Mouse (Mus musculus): Measurements from ENCODE around the gene Olfr398. TPM values are rescaled to one million over a fixed set of nuclear protein-coding genes. Genes with fewer than 3 reads are reported as not detected.

Gene Olfr398
- polyA plus RNA-seq (2017; shearing (Covaris generic)) = 0.07 TPM

DNA sequence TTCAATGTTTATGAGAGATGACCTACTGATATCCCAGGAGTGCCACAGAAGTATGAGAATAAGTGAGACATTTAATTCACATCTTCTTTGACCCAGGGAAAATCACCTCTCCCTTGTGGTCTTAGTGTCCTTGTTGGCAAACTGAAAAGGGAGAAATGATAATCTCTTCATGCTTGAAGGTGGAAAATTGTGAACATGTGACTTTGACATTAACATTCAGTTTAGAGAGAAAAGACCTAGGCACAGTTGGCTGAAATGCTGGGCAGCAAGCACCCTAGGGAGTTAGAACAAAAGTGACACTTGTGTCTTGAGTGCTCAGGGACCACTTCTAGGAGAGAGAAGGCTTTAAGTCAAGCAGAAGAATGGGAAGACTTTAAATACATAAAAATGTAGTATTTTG lies at the start of gene Olfr398:
TSS of gene Olfr398 (minus strand) at position 101 of the 400 bp plus-strand sequence.

DNA sequence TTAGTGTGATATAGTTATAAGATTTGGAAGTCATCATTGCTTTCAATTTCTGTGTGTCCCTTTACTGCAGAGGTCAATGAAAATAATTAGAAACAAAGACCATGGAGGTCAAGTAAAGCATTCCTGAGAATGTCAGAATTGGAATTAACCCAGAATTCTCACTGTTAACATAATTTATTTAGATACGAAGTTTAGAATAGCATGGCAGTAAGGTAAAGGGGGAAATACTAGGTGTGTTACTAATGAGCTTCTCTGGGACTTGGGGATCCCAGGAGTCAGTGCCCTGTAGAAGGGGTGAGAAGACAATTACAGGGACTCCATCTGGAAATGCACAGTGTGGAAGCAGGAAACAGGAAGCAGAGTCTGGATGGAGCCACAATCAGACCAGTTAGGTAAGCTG lies 29.7 kb downstream of the Olfr398 start, which contains the start of gene Olfr397:
TSS of gene Olfr397 (plus strand) at position 301 of the 400 bp plus-strand sequence.

DNA sequence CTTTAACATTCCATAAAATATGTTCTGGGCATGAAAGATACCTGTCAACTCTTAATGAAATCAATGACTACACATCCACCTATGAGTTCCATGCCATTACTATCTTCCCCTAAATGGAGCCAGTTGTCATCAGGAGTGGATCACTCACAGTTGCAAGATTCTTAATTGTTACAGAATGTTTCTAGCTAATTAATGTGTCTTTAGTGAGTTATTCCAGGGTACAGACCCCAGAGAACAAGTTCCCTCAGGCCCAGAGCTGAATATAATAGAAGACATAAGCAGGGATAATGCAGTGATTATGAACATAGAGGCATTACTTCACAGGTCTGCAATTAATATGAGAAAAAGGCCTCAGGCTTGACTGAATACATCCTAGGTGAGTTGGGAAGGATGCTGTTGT lies 53.8 kb downstream of the Olfr398 start, which contains the start of gene Olfr23:
TSS of gene Olfr23 (plus strand) at position 301 of the 400 bp plus-strand sequence.

Other genes with a start within 250 kb of the Olfr398 start
- gene Olfr389, start 209.7 kb downstream of the Olfr398 start, polyA plus RNA-seq (2017; shearing (Covaris generic)) = not detected
- not detected for gene Olfr390, start 207.4 kb downstream of the Olfr398 start, polyA plus RNA-seq (2017; shearing (Covaris generic))
- gene Olfr391-ps, start 187.4 kb downstream of the Olfr398 start, polyA plus RNA-seq (2017; shearing (Covaris generic)) = not detected
- gene Olfr392, start 173.4 kb downstream of the Olfr398 start, polyA plus RNA-seq (2017; shearing (Covaris generic)) = 0.27 TPM
- not detected for gene Olfr393, start 139.0 kb downstream of the Olfr398 start, polyA plus RNA-seq (2017; shearing (Covaris generic))
- gene Olfr394, start 99.6 kb downstream of the Olfr398 start, polyA plus RNA-seq (2017; shearing (Covaris generic)) = not detected
- not detected for gene Olfr395, start 81.1 kb downstream of the Olfr398 start, polyA plus RNA-seq (2017; shearing (Covaris generic))
- gene Olfr23, start 53.7 kb downstream of the Olfr398 start, polyA plus RNA-seq (2017; shearing (Covaris generic)) = not detected
- gene Olfr397, start 29.6 kb downstream of the Olfr398 start, polyA plus RNA-seq (2017; shearing (Covaris generic)) = not detected
- not detected for gene Olfr139, start 66.1 kb upstream of the Olfr398 start, polyA plus RNA-seq (2017; shearing (Covaris generic))
- not detected for gene Olfr399, start 66.2 kb upstream of the Olfr398 start, polyA plus RNA-seq (2017; shearing (Covaris generic))
- not detected for gene Zfp616, start 79.5 kb upstream of the Olfr398 start, polyA plus RNA-seq (2017; shearing (Covaris generic))
- not detected for gene Olfr401, start 123.3 kb upstream of the Olfr398 start, polyA plus RNA-seq (2017; shearing (Covaris generic))
- gene Olfr402, start 163.1 kb upstream of the Olfr398 start, polyA plus RNA-seq (2017; shearing (Covaris generic)) = not detected
- not detected for gene Olfr403, start 195.8 kb upstream of the Olfr398 start, polyA plus RNA-seq (2017; shearing (Covaris generic))
- gene Olfr43, start 221.0 kb upstream of the Olfr398 start, polyA plus RNA-seq (2017; shearing (Covaris generic)) = 0.51 TPM